Mouse (Mus musculus): ENCODE measurements at regions not wholly inside any gene's neighbourhood (a gene's known extent, or its start where the extent isn't known, plus 50 kb on each side); places are given as distances from the start of the nearest gene placed in this dataset.

GRCm38 (mm10) chr13:26404707-26405106, 365.3 kb downstream of the Hdgfl1 start:
- TF ChIP-seq MYOD1 (IDR thresholded peaks at IDR 0.05; ENCODE audit: control insufficient read depth, insufficient read length, low read depth) (no peak), CTCF (IDR thresholded peaks at IDR 0.05; ENCODE audit: control insufficient read depth, insufficient read depth, insufficient read length) (no peak), CEBPB (IDR thresholded peaks at IDR 0.05; ENCODE audit: low read depth) (no peak), FOSL1 (IDR thresholded peaks at IDR 0.05; ENCODE audit: insufficient read depth, low read length, poor library complexity, severe bottlenecking) (no peak)
